Mouse (Mus musculus) spleen, adult 2 months (tissue): ENCODE results near the gene Gmeb2. TPM values are rescaled to one million over a fixed set of nuclear protein-coding genes. Genes with fewer than 3 reads are reported as not detected.
"Not testable (repeated sequence)": the region's sequence is repeated elsewhere in the genome, so short reads cannot be mapped to it uniquely, and the experiment has no call there.

ENCODE experiments used
- DNase-seq, 2 experiments: peaks; one replicate each; pipeline versions ENCODE4 v3.0.0 to v3.0.0-alpha.2; 2012 to 2021; ENCODE audit warnings: low spot score in 2 of 2, low read depth in 1 of 2
- H3K27ac ChIP-seq: fragments of 200-500 bp; 2 replicates; pipeline ENCODE4 v1.5.1; 2012; ENCODE audit warnings: low read length, inconsistent platforms; ENCODE audit not compliant: insufficient read depth
- H3K27me3 ChIP-seq: fragments of 200-500 bp; 2 replicates; pipeline ENCODE4 v1.6.1; 2012; ENCODE audit warnings: mild to moderate bottlenecking, moderate library complexity, low read length, inconsistent platforms; ENCODE audit not compliant: control insufficient read depth, insufficient read depth
- H3K36me3 ChIP-seq: fragments of 200-500 bp; 2 replicates; pipeline ENCODE4 v1.6.1; 2012; ENCODE audit warnings: mild to moderate bottlenecking, low read length, inconsistent platforms; ENCODE audit not compliant: control insufficient read depth, insufficient read depth
- H3K4me1 ChIP-seq: fragments of 200-500 bp; 2 replicates; pipeline ENCODE4 v1.6.1; 2011; ENCODE audit warnings: inconsistent platforms; ENCODE audit not compliant: control insufficient read depth, insufficient read depth, insufficient read length
- H3K4me3 ChIP-seq: fragments of 200-500 bp; 2 replicates; pipeline ENCODE4 v1.5.1; 2011; ENCODE audit warnings: mild to moderate bottlenecking, inconsistent platforms; ENCODE audit not compliant: insufficient read depth, insufficient read length; ENCODE audit errors: extremely low read depth
- CTCF ChIP-seq: fragments of 200-500 bp; IDR thresholded peaks from 2 replicates; pipeline ENCODE4 v1.5.1; 2011; ENCODE audit warnings: mild to moderate bottlenecking, inconsistent platforms; ENCODE audit not compliant: insufficient read depth, insufficient read length, insufficient replicate concordance; ENCODE audit errors: extremely low read depth
- POLR2A ChIP-seq: fragments of 200-500 bp; IDR thresholded peaks from 2 replicates; pipeline ENCODE4 v1.6.1; 2011; ENCODE audit warnings: low read depth, low read length, inconsistent platforms
- WGBS: fragments of 180-500 bp; shearing (Covaris S2); methylation state at CpG from one replicate; pipeline ENCODE4 v1.1.7; 2018; 5-methylcytosine and 5-hydroxymethylcytosine counted together
- polyA plus RNA-seq: library from polyadenylated mRNA; depleted of rRNA; stranded (reverse); fragments of >200 nt; gene quantifications from 2 replicates; pipeline ENCODE4 v1.2.3, GENCODE M21; 2012; rRNA removed

Gene Gmeb2
- polyA plus RNA-seq: 22.8 and 27.1 TPM in 2 replicates

GRCm38 (mm10) chr2:181287958-181288350 lies at the start of gene Gmeb2:
TSS of gene Gmeb2 (minus strand) at chr2:181288035.
- DNase-seq: peak; percentile 89 to 93
- peak within 1 kb of the TSS; percentile 98 for H3K27ac ChIP-seq
- not testable (repeated sequence) for H3K36me3 ChIP-seq, H3K27me3 ChIP-seq, H3K4me1 ChIP-seq
- 13% methylated on average over 38 of the region's 38 CpGs for WGBS
- peak within 1 kb of the TSS; percentile 99 for H3K4me3 ChIP-seq

- DNase-seq: peak; percentile 22 to 74
- Histone ChIP-seq H3K36me3 (peaks cover 23% of the 10 kb centered on the region), H3K4me3 (no peak overlapping the region), H3K27ac (no peak overlapping the region), H3K4me1 (no peaks in the 10 kb centered on the region), H3K27me3 (no peaks in the 10 kb centered on the region)
- WGBS: 62% methylated on average over 3 of the region's 3 CpGs
- TF ChIP-seq POLR2A (no peak), CTCF (peak; percentile 41; the same call in 1 of the 2 replicates)
Observed at GRCm38 (mm10) chr2:181334023-181334422, 46.2 kb upstream of the Gmeb2 start.

- Histone ChIP-seq H3K4me1 (no peaks in the 10 kb centered on the region), H3K27me3 (no peaks in the 10 kb centered on the region), H3K27ac (no peak overlapping the region), H3K4me3 (no peak overlapping the region), H3K36me3 (peaks cover 25% of the 10 kb centered on the region)
- no peak for DNase-seq
- no peak for TF ChIP-seq CTCF
- no peak for TF ChIP-seq POLR2A
Observed at GRCm38 (mm10) chr2:181332542-181332941, 44.7 kb upstream of the Gmeb2 start.

- no peaks in the 10 kb centered on the region for H3K4me1 ChIP-seq
- H3K4me3 ChIP-seq: no peak overlapping the region
- DNase-seq: no peak
- peaks cover 27% of the 10 kb centered on the region for H3K36me3 ChIP-seq
- TF ChIP-seq POLR2A (no peak), CTCF (no peak)
- WGBS: 97% methylated on average over 2 of the region's 2 CpGs
- no peak overlapping the region for H3K27ac ChIP-seq
- no peaks in the 10 kb centered on the region for H3K27me3 ChIP-seq
Observed at GRCm38 (mm10) chr2:181326098-181326497, 38.3 kb upstream of the Gmeb2 start.

- 92% methylated on average over 5 of the region's 5 CpGs for WGBS
- peaks cover 11% of the 10 kb centered on the region for H3K36me3 ChIP-seq
- TF ChIP-seq POLR2A (no peak), CTCF (no peak)
Observed at GRCm38 (mm10) chr2:181322136-181322535, 34.3 kb upstream of the Gmeb2 start.

GRCm38 (mm10) chr2:181320103-181320499 lies 32.3 kb upstream of the Gmeb2 start:
- Histone ChIP-seq H3K27me3 (no peaks in the 10 kb centered on the region), H3K4me3 (peak overlapping the region; percentile 91; the same call in 1 of the 2 replicates), H3K36me3 (peaks cover 4% of the 10 kb centered on the region), H3K27ac (0 out of 2 replicates have a peak overlapping the region, but pooled peaks have one; percentile 78), H3K4me1 (no peaks in the 10 kb centered on the region; the same call in 1 of the 2 replicates)
- no peak for DNase-seq
- TF ChIP-seq CTCF: no peak
- no peak for TF ChIP-seq POLR2A
- 11% methylated on average over 7 of the region's 7 CpGs for WGBS

More at GRCm38 (mm10) chr2:181322136-181322535, 34.3 kb upstream of the Gmeb2 start:
- DNase-seq: no peak
- Histone ChIP-seq H3K4me3 (no peak overlapping the region), H3K4me1 (no peaks in the 10 kb centered on the region; the same call in 1 of the 2 replicates), H3K27me3 (no peaks in the 10 kb centered on the region), H3K27ac (no peak overlapping the region)

GRCm38 (mm10) chr2:181319248-181320102 lies 31.6 kb upstream of the Gmeb2 start, which contains the start of gene Rtel1:
TSS of gene Rtel1 (plus strand) at chr2:181319739.
- Histone ChIP-seq H3K27me3 (no peaks in the 10 kb centered on the region), H3K36me3 (peaks cover 4% of the 10 kb centered on the region), H3K27ac (peak within 1 kb of the TSS; percentile 78), H3K4me1 (no peaks in the 10 kb centered on the region; the same call in 1 of the 2 replicates), H3K4me3 (peak within 1 kb of the TSS; percentile 91)
- TF ChIP-seq CTCF: no peak
- TF ChIP-seq POLR2A: no peak
- WGBS: 5% methylated on average over 40 of the region's 40 CpGs
- peak; percentile 73 to 78 for DNase-seq
